In the genomic region with DNA sequence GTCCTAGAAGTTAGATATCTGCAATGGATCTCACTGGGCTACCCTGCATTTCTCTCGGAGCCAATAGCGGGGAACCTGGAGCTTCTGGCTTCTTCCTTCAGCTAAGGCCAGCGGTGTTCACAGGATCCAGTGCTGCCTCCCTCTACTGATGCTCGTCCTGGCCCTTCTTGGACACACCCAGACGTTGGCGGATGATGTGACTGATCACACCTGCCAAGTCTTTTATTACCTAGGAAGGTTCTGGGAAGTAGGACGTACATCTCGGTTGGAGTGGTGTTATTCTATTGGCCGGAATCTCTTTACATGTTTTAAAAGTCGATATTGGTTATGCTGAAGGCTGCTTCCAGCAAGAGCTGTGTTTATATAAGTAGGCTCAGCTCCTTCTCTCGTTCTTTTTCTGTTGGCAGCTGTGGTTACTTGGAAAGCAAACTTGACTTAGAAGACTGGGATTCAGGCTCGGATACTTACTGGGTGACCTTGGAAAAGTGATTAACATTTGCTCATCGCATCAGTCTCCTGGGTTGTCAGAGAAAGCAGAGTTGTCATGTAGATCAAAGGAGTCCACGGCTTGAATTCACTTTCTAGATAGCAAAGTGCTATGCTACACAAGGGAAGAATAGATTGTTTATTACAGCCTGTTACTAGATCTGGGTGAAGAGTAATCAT, we compare ENCODE assay signal across 30 mouse cellular contexts. TPM values are rescaled to one million over a fixed set of nuclear protein-coding genes. Genes with fewer than 3 reads are reported as not detected.
DNase-seq lines count a peak whose midpoint lies in the region; ATAC-seq and TF ChIP-seq lines count a peak whose summit lies in the region.
"Had no signal": no experiment of that assay in that cellular context is flagged by ENCODE, and none has a peak within 500 bp of the region (broad histone marks: within the 10 kb centered on the region; RNA-seq: fewer than 3 reads in every experiment).

No protein-coding gene starts in this region.

- no peak for ATAC-seq in stomach, postnatal 0 days (ENCODE audit: low FRiP score, low TSS enrichment)
- ATAC-seq in monocyte, adult 5-6 weeks (replicated peaks; ENCODE audit: insufficient number of reproducible peaks, low FRiP score, low TSS enrichment, poor library complexity, severe bottlenecking), result no peak
- ATAC-seq: activated CD4-positive, CD25-positive, alpha-beta regulatory T cell, adult 4 months; CD4-positive, CD25-positive, alpha-beta regulatory T cell, adult 4 months; forebrain, embryonic 13.5 days; lung, postnatal 0 days; midbrain, embryonic 13.5 days; Patski had no signal

- H3K27me3 ChIP-seq in stomach, postnatal 0 days (ENCODE audit: control insufficient read depth, insufficient read depth, low read length), result no peaks in the 10 kb centered on the region
- H3K27me3 ChIP-seq: forebrain, embryonic 13.5 days; heart, embryonic 12.5 days; liver, embryonic 15.5 days; midbrain, embryonic 13.5 days; neural tube, embryonic 12.5 days; Patski had no signal

- no peak overlapping the region for H3K4me2 ChIP-seq in stomach, postnatal 0 days (replicated peaks; ENCODE audit: low read depth)
- H3K4me2 ChIP-seq: forebrain, embryonic 13.5 days; liver, embryonic 15.5 days; midbrain, embryonic 13.5 days; neural tube, embryonic 12.5 days had no signal

- TF ChIP-seq CTCF in gastrocnemius, adult 2 months (IDR thresholded peaks at IDR 0.05), result no peak
- TF ChIP-seq CTCF in left cerebral cortex, adult 2 months (IDR thresholded peaks at IDR 0.05), result no peak
- no peak for TF ChIP-seq CTCF in stomach, postnatal 0 days (IDR thresholded peaks at IDR 0.05; ENCODE audit: low read depth)

- intact Hi-C loops in gastrocnemius, adult 2 months (cut with DNase I), result no loop called here
- intact Hi-C loops in gastrocnemius, postnatal 14 days (cut with DNase I; ENCODE audit: low total_unique reads), result no loop called here
- intact Hi-C loops in left cerebral cortex, adult 2 months (cut with DNase I), result no loop called here
- intact Hi-C loops in left cerebral cortex, postnatal 36 days (cut with DNase I), result no loop called here

- H3K9ac ChIP-seq in stomach, postnatal 0 days (ENCODE audit: low read length), result no peak overlapping the region
- H3K9ac ChIP-seq: forebrain, embryonic 13.5 days; heart, embryonic 12.5 days; liver, embryonic 15.5 days; midbrain, embryonic 13.5 days; neural tube, embryonic 12.5 days had no signal

- no peak for TF ChIP-seq EP300 in stomach, postnatal 0 days (optimal IDR thresholded peaks at IDR 0.05)

- no peaks in the 10 kb centered on the region for H3K9me3 ChIP-seq in stomach, postnatal 0 days (ENCODE audit: control insufficient read depth, low read length)
- H3K9me3 ChIP-seq: forebrain, embryonic 13.5 days; G1E; heart, embryonic 12.5 days; limb, embryonic 10.5 days; liver, embryonic 15.5 days; midbrain, embryonic 13.5 days; neural tube, embryonic 12.5 days had no signal

- DNase-seq in gastrocnemius, adult 2 months, result no peak
- DNase-seq in gastrocnemius, postnatal 14 days, result no peak
- DNase-seq in left cerebral cortex, adult 2 months (ENCODE audit: extremely low spot score in 1 of 2, low spot score in 2 of 2), result no peak
- no peak for DNase-seq in left cerebral cortex, postnatal 36 days (ENCODE audit: low spot score in 2 of 2)
- peak; percentile 75 for DNase-seq in R1 (ENCODE audit: low read depth, low spot score)
- DNase-seq in stomach, postnatal 0 days (ENCODE audit: low spot score), result no peak
- DNase-seq: adrenal gland, adult 8-10 months; cerebellum, adult 8-10 months; cerebellum, postnatal 36 days; embryo, embryonic 11 days; gastrocnemius, postnatal 10 days; heart, adult 18-20 months; heart, postnatal 10 days; kidney, adult 18-20 months; kidney, postnatal 14 days; liver; thymus, adult 18-20 months; thymus, postnatal 36 days had no signal

- H3K27ac ChIP-seq in gastrocnemius, adult 2 months, result 0 out of 2 replicates have a peak overlapping the region, but pooled peaks have one; percentile 16
- H3K27ac ChIP-seq in left cerebral cortex, adult 2 months, result peak overlapping the region; percentile 61
- H3K27ac ChIP-seq in stomach, postnatal 0 days (replicated peaks), result 0 out of 2 replicates have a peak overlapping the region, but pooled peaks have one; percentile 5
- H3K27ac ChIP-seq: forebrain, embryonic 13.5 days; limb, embryonic 10.5 days; midbrain, embryonic 13.5 days; neural tube, embryonic 12.5 days had no signal

- no peaks in the 10 kb centered on the region for H3K4me1 ChIP-seq in stomach, postnatal 0 days (replicated peaks; ENCODE audit: control insufficient read depth, insufficient read depth)
- H3K4me1 ChIP-seq: forebrain, embryonic 13.5 days; limb, embryonic 10.5 days; neural tube, embryonic 12.5 days had no signal

- no peak overlapping the region for H3K4me3 ChIP-seq in gastrocnemius, adult 2 months
- H3K4me3 ChIP-seq in left cerebral cortex, adult 2 months, result no peak overlapping the region
- H3K4me3 ChIP-seq in stomach, postnatal 0 days (ENCODE audit: low read depth, low read length), result no peak overlapping the region
- H3K4me3 ChIP-seq: forebrain, embryonic 13.5 days; heart, embryonic 12.5 days; limb, embryonic 10.5 days; liver, embryonic 15.5 days; midbrain, embryonic 13.5 days; neural tube, embryonic 12.5 days had no signal

- peaks cover 4% of the 10 kb centered on the region for H3K36me3 ChIP-seq in stomach, postnatal 0 days (ENCODE audit: control insufficient read depth, insufficient read depth, low read length)
- H3K36me3 ChIP-seq: liver, embryonic 15.5 days; midbrain, embryonic 13.5 days had no signal

- WGBS in stomach, postnatal 0 days, result 52% methylated on average over 14 of the region's 14 CpGs

RNA-seq across cellular contexts. Expression of gene Itgav, which starts 14.5 kb away (rescaled TPM):
- total RNA-seq in gastrocnemius, adult 2 months (2021), result 10 to 100 TPM; 33.2 to 43.9 TPM
- total RNA-seq in gastrocnemius, postnatal 14 days (2021), result 10 to 100 TPM; 46.3 to 58.0 TPM
- 100 to 1,000 TPM; 135 to 149 TPM for total RNA-seq in left cerebral cortex, adult 2 months (2021)
- total RNA-seq in left cerebral cortex, postnatal 36 days (2021), result 100 to 1,000 TPM; 133 to 134 TPM
- 69.8 and 74.3 TPM in 2 replicates for polyA plus RNA-seq in stomach, postnatal 0 days (2015; fragmentation: Nextera tagmentation; extraction: Ambion mirVana)
- 112 to 168 TPM (median 124 TPM) in 3 replicates for total RNA-seq in monocyte, adult 5-6 weeks (2017)

Comparison
In these comparisons a context has a peak if more than half of its experiments do, and no peak if none do; other contexts are left out.
1. H3K27ac ChIP-seq: peak in every context shown above with its lines; median percentile 61 in left cerebral cortex, adult 2 months; 16 in gastrocnemius, adult 2 months; 5 in stomach, postnatal 0 days.